Mouse (Mus musculus): ENCODE measurements around the gene Smyd3.

GRCm38 (mm10) chr1:179276866-179277265, 241.0 kb downstream of the Smyd3 start:
- TF ChIP-seq CTCF (IDR thresholded peaks at IDR 0.05; ENCODE audit: control insufficient read depth, insufficient read depth, insufficient read length) (no peak), MYOD1 (IDR thresholded peaks at IDR 0.05; ENCODE audit: control insufficient read depth, insufficient read length, low read depth) (no peak), MAX (IDR thresholded peaks at IDR 0.05) (no peak), MYOG (IDR thresholded peaks at IDR 0.05; ENCODE audit: control insufficient read depth, extremely low read depth, insufficient read length) (no peak)

All from C2C12 (cell line).